ENCODE assay signal across 8 mouse cellular contexts in the genomic region with DNA sequence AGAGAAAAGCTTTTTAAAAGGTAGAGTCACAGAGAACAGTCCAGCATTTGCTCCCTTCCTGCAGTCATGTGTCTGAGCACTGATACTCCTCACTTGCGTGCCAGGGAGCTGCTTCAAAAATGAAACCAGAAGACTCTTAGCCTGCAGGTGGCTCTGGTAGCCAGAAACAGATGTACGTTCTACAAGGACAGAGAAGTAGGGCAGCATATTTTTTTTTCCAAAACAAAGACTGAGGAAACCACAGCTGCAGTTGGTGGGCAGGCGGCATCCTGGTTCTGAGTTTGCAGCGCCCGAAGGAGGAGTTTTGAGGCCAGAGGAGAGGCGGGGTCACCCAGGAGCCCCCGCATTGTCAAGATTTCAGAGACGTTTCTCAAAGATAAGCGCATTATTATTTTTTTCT. TPM values are rescaled to one million over a fixed set of nuclear protein-coding genes. Genes with fewer than 3 reads are reported as not detected.
A peak's percentile ranks its signal among the peaks of the same experiment; 100 is the strongest.
DNase-seq lines count a peak whose midpoint lies in the region; ATAC-seq lines count a peak whose summit lies in the region.

No protein-coding gene starts in this region.

- peaks cover 8% of the 10 kb centered on the region; the same call in 1 of the 2 replicates for H3K4me1 ChIP-seq in embryonic facial prominence, embryonic 14.5 days (ENCODE audit: control insufficient read depth, insufficient read depth, low read length)
- H3K4me1 ChIP-seq in megakaryocyte, embryonic 14.5 days = peaks cover 78% of the 10 kb centered on the region

- peak overlapping the region; percentile 46 for H3K27ac ChIP-seq in embryonic facial prominence, embryonic 14.5 days (replicated peaks; ENCODE audit: low read depth, low read length)

- no peaks in the 10 kb centered on the region for H3K27me3 ChIP-seq in embryonic facial prominence, embryonic 14.5 days (replicated peaks; ENCODE audit: control insufficient read depth, insufficient read depth, low read length)
- H3K27me3 ChIP-seq in megakaryocyte, embryonic 14.5 days (replicated peaks) = no peaks in the 10 kb centered on the region

- H3K4me3 ChIP-seq in embryonic facial prominence, embryonic 14.5 days (ENCODE audit: low read depth, low read length) = peak overlapping the region; percentile 19; the same call in 1 of the 2 replicates
- H3K4me3 ChIP-seq in megakaryocyte, embryonic 14.5 days (replicated peaks) = peak overlapping the region; percentile 88

- WGBS in embryonic facial prominence, embryonic 14.5 days = 16% methylated on average over 9 of the region's 9 CpGs

- intact Hi-C loops in heart, postnatal 25 days (cut with DNase I) = no loop called here
- intact Hi-C loops in left cerebral cortex, postnatal 36 days (cut with DNase I) = loop anchor here (10.0 kb wide), 1 partner anchor 358 kb away; no protein-coding TSS in a partner anchor

- peak overlapping the region; percentile 23; the same call in 1 of the 2 replicates for H3K9ac ChIP-seq in embryonic facial prominence, embryonic 14.5 days (ENCODE audit: low read depth, low read length)

- no peaks in the 10 kb centered on the region for H3K9me3 ChIP-seq in embryonic facial prominence, embryonic 14.5 days (ENCODE audit: control insufficient read depth, low read length)
- peaks cover 3% of the 10 kb centered on the region for H3K9me3 ChIP-seq in megakaryocyte, embryonic 14.5 days

- no peaks in the 10 kb centered on the region for H3K36me3 ChIP-seq in embryonic facial prominence, embryonic 14.5 days (ENCODE audit: control insufficient read depth, insufficient read depth, low read length)
- peaks cover 9% of the 10 kb centered on the region for H3K36me3 ChIP-seq in megakaryocyte, embryonic 14.5 days (replicated peaks; ENCODE audit: low read length)

- peak; percentile 38 for DNase-seq in urinary bladder, postnatal 14 days (ENCODE audit: low spot score)
- no peak for DNase-seq in urinary bladder, postnatal 25 days (ENCODE audit: low spot score)
- peak; percentile 87 for DNase-seq in embryonic facial prominence, embryonic 14.5 days (ENCODE audit: low spot score)
- DNase-seq in heart, postnatal 25 days (ENCODE audit: low spot score) = peak; percentile 33
- DNase-seq in left cerebral cortex, postnatal 36 days (ENCODE audit: low spot score in 2 of 2) = peak; percentile 31 to 46
- DNase-seq in thymus, postnatal 10 days (ENCODE audit: low spot score in 2 of 2) = peak; percentile 83 to 92
- no peak for DNase-seq in cerebellum, postnatal 36 days

- peak overlapping the region; percentile 31 for H3K4me2 ChIP-seq in embryonic facial prominence, embryonic 14.5 days (ENCODE audit: low read depth, low read length)

- ATAC-seq in embryonic facial prominence, embryonic 14.5 days (ENCODE audit: low read depth) = peak; percentile 75

RNA-seq across cellular contexts. Expression of gene Rcbtb2, which starts 5.9 kb away (rescaled TPM):
- 86.4 and 95.1 TPM in 2 replicates for polyA plus RNA-seq in embryonic facial prominence, embryonic 14.5 days (2014; fragmentation: Nextera tagmentation; extraction: Ambion mirVana)
- total RNA-seq in heart, postnatal 25 days (2021) = 10 to 100 TPM; 20.4 to 22.9 TPM
- 10 to 100 TPM; 18.4 to 22.9 TPM for total RNA-seq in left cerebral cortex, postnatal 36 days (2021)
- polyA plus RNA-seq in megakaryocyte, embryonic 14.5 days (2012; ENCODE audit: insufficient read depth, low replicate concordance) = 12.2 and 27.1 TPM in 2 replicates

Comparison
In these comparisons a context has a peak if more than half of its experiments do, and no peak if none do; other contexts are left out.
1. DNase-seq: peak in urinary bladder, postnatal 14 days (single experiment), embryonic facial prominence, embryonic 14.5 days (single experiment), heart, postnatal 25 days (single experiment), left cerebral cortex, postnatal 36 days (2 of 2) and thymus, postnatal 10 days (2 of 2); none in urinary bladder, postnatal 25 days (single experiment) and cerebellum, postnatal 36 days (0 of 2).